Comparison of ENCODE assay signal across 8 mouse cellular contexts in genomic region chr3:89215853-89216252, GRCm38 (mm10). TPM values are rescaled to one million over a fixed set of nuclear protein-coding genes. Genes with fewer than 3 reads are reported as not detected.
DNase-seq lines count a peak whose midpoint lies in the region; ATAC-seq and TF ChIP-seq lines count a peak whose summit lies in the region.

No protein-coding gene starts in this region.

- H3K9me3 ChIP-seq in embryonic facial prominence, embryonic 12.5 days, result no peaks in the 10 kb centered on the region
- H3K9me3 ChIP-seq in limb, embryonic 13.5 days, result no peaks in the 10 kb centered on the region
- no peaks in the 10 kb centered on the region for H3K9me3 ChIP-seq in midbrain, embryonic 16.5 days (replicated peaks; ENCODE audit: control insufficient read depth, low read length, poor library complexity, severe bottlenecking)

- H3K27ac ChIP-seq in embryonic facial prominence, embryonic 12.5 days, result peak overlapping the region; percentile 97; the same call in 1 of the 2 replicates
- no peak overlapping the region; the same call in 1 of the 2 replicates for H3K27ac ChIP-seq in heart, adult 2 months
- no peak overlapping the region for H3K27ac ChIP-seq in kidney, adult 2 months (ENCODE audit: insufficient read depth, low read depth, low read length)
- H3K27ac ChIP-seq in limb, embryonic 13.5 days, result peak overlapping the region; percentile 98
- H3K27ac ChIP-seq in midbrain, embryonic 16.5 days (ENCODE audit: low read length), result peak overlapping the region; percentile 98
- no peak overlapping the region for H3K27ac ChIP-seq in spleen, adult 2 months (ENCODE audit: insufficient read depth, low read length)

- no peaks in the 10 kb centered on the region for H3K27me3 ChIP-seq in embryonic facial prominence, embryonic 12.5 days
- H3K27me3 ChIP-seq in heart, adult 2 months (ENCODE audit: control insufficient read depth, insufficient read depth, low read length), result no peaks in the 10 kb centered on the region
- no peaks in the 10 kb centered on the region for H3K27me3 ChIP-seq in kidney, adult 2 months (replicated peaks; ENCODE audit: control insufficient read depth, insufficient read depth, low read length)
- no peaks in the 10 kb centered on the region for H3K27me3 ChIP-seq in limb, embryonic 13.5 days
- no peaks in the 10 kb centered on the region for H3K27me3 ChIP-seq in midbrain, embryonic 16.5 days (ENCODE audit: control insufficient read depth, insufficient read depth, low read depth, low read length)
- H3K27me3 ChIP-seq in spleen, adult 2 months (ENCODE audit: control insufficient read depth, insufficient read depth, low read length), result no peaks in the 10 kb centered on the region

- intact Hi-C loops in heart, adult 2 months (cut with DNase I), result loop anchor here (2.0 to 10.0 kb wide), 5 partner anchors 19 to 271 kb away; partner anchors contain the start of gene Clk2

- H3K4me2 ChIP-seq in embryonic facial prominence, embryonic 12.5 days (replicated peaks), result peak overlapping the region; percentile 70
- H3K4me2 ChIP-seq in limb, embryonic 13.5 days (replicated peaks), result peak overlapping the region; percentile 83
- H3K4me2 ChIP-seq in midbrain, embryonic 16.5 days (ENCODE audit: low read length), result peak overlapping the region; percentile 69

- 0 out of 2 replicates have a peak, but pooled peaks have one; percentile 31 for ATAC-seq in embryonic facial prominence, embryonic 12.5 days (ENCODE audit: insufficient number of reproducible peaks, insufficient read depth, low FRiP score, low TSS enrichment)
- ATAC-seq in limb, embryonic 13.5 days (ENCODE audit: low FRiP score, low read depth), result no peak
- peak; percentile 52 for ATAC-seq in midbrain, embryonic 16.5 days

- no peak; the same call in 1 of the 2 replicates for TF ChIP-seq CTCF in heart, adult 2 months (IDR thresholded peaks at IDR 0.05)
- TF ChIP-seq CTCF in kidney, adult 2 months (conservative IDR thresholded peaks at IDR 0.05; ENCODE audit: insufficient read depth, insufficient read length, low read depth, low read length), result peak; percentile 92
- TF ChIP-seq CTCF in spleen, adult 2 months (IDR thresholded peaks at IDR 0.05; ENCODE audit: extremely low read depth, insufficient read depth, insufficient read length, insufficient replicate concordance), result peak; percentile 73; the same call in 1 of the 2 replicates

- H3K4me1 ChIP-seq in embryonic facial prominence, embryonic 12.5 days, result peaks cover 19% of the 10 kb centered on the region
- peaks cover 5% of the 10 kb centered on the region for H3K4me1 ChIP-seq in heart, adult 2 months (ENCODE audit: control insufficient read depth, insufficient read depth, low read length)
- H3K4me1 ChIP-seq in kidney, adult 2 months (ENCODE audit: control insufficient read depth, insufficient read depth, low read length), result no peaks in the 10 kb centered on the region; the same call in 1 of the 2 replicates
- peaks cover 34% of the 10 kb centered on the region for H3K4me1 ChIP-seq in limb, embryonic 13.5 days
- peaks cover 21% of the 10 kb centered on the region for H3K4me1 ChIP-seq in midbrain, embryonic 16.5 days (ENCODE audit: control insufficient read depth, insufficient read depth, low read length)
- peaks cover 5% of the 10 kb centered on the region; the same call in 1 of the 2 replicates for H3K4me1 ChIP-seq in spleen, adult 2 months (ENCODE audit: control insufficient read depth, insufficient read depth, insufficient read length)

- WGBS in embryonic facial prominence, embryonic 12.5 days, result 0% methylated on average over 6 of the region's 6 CpGs
- WGBS in heart, adult 2 months, result 0% methylated on average over 6 of the region's 6 CpGs
- 1% methylated on average over 6 of the region's 6 CpGs for WGBS in kidney, adult 2 months
- 0% methylated on average over 6 of the region's 6 CpGs for WGBS in limb, embryonic 13.5 days
- 0% methylated on average over 6 of the region's 6 CpGs for WGBS in midbrain, embryonic 16.5 days
- WGBS in spleen, adult 2 months, result 0% methylated on average over 6 of the region's 6 CpGs

- H3K36me3 ChIP-seq in embryonic facial prominence, embryonic 12.5 days, result 0 out of 2 replicates have a peak, but pooled peaks cover 3% of the 10 kb centered on the region
- no peaks in the 10 kb centered on the region for H3K36me3 ChIP-seq in heart, adult 2 months (ENCODE audit: control insufficient read depth, insufficient read depth, low read length)
- H3K36me3 ChIP-seq in kidney, adult 2 months (ENCODE audit: control insufficient read depth, insufficient read depth, low read length), result no peaks in the 10 kb centered on the region
- peaks cover 38% of the 10 kb centered on the region for H3K36me3 ChIP-seq in limb, embryonic 13.5 days
- H3K36me3 ChIP-seq in midbrain, embryonic 16.5 days (ENCODE audit: control insufficient read depth, insufficient read depth, low read length), result no peaks in the 10 kb centered on the region
- no peaks in the 10 kb centered on the region for H3K36me3 ChIP-seq in spleen, adult 2 months (ENCODE audit: control insufficient read depth, insufficient read depth, low read length)

- H3K9ac ChIP-seq in embryonic facial prominence, embryonic 12.5 days, result peak overlapping the region; percentile 43; the same call in 1 of the 2 replicates
- H3K9ac ChIP-seq in heart, adult 2 months (ENCODE audit: low read depth, low read length), result no peak overlapping the region
- H3K9ac ChIP-seq in limb, embryonic 13.5 days, result peak overlapping the region; percentile 86
- peak overlapping the region; percentile 90 for H3K9ac ChIP-seq in midbrain, embryonic 16.5 days (ENCODE audit: low read depth, low read length)

- TF ChIP-seq POLR2A in heart, adult 2 months (IDR thresholded peaks at IDR 0.05; ENCODE audit: insufficient read depth, low read depth, low read length), result no peak
- TF ChIP-seq POLR2A in kidney, adult 2 months (IDR thresholded peaks at IDR 0.05; ENCODE audit: low read depth, low read length), result no peak
- TF ChIP-seq POLR2A in spleen, adult 2 months (IDR thresholded peaks at IDR 0.05; ENCODE audit: low read depth, low read length), result no peak

- peak overlapping the region; percentile 82 for H3K4me3 ChIP-seq in embryonic facial prominence, embryonic 12.5 days
- H3K4me3 ChIP-seq in heart, adult 2 months, result peak overlapping the region; percentile 34; the same call in 1 of the 2 replicates
- H3K4me3 ChIP-seq in kidney, adult 2 months (ENCODE audit: insufficient read depth, low read depth, low read length), result no peak overlapping the region
- H3K4me3 ChIP-seq in limb, embryonic 13.5 days, result peak overlapping the region; percentile 84
- H3K4me3 ChIP-seq in midbrain, embryonic 16.5 days (ENCODE audit: low read depth, low read length), result peak overlapping the region; percentile 58
- no peak overlapping the region for H3K4me3 ChIP-seq in spleen, adult 2 months (ENCODE audit: extremely low read depth, insufficient read depth, insufficient read length)

- peak; percentile 84 for DNase-seq in A20 (ENCODE audit: low read depth, low spot score)
- DNase-seq in adrenal gland, postnatal 36 days, result peak; percentile 81 to 87
- peak; percentile 83 to 84 for DNase-seq in heart, adult 2 months
- DNase-seq in kidney, adult 2 months, result peak; percentile 88
- peak; percentile 76 to 80 for DNase-seq in spleen, adult 2 months (ENCODE audit: low read depth in 1 of 2, low spot score in 2 of 2)

- H3K79me2 ChIP-seq in heart, adult 2 months (replicated peaks; ENCODE audit: control insufficient read depth, insufficient read depth, low read length), result no peaks in the 10 kb centered on the region

- peak; percentile 85 for TF ChIP-seq EP300 in heart, adult 2 months (IDR thresholded peaks at IDR 0.05; ENCODE audit: insufficient read depth, low read depth, low read length)

RNA-seq across cellular contexts. Expression of gene Thbs3, which starts 0.9 kb away (rescaled TPM):
- 10 to 100 TPM in 1 of 2 experiments, 1 to 10 TPM in 1; 7.7 to 11.4 TPM for total RNA-seq in adrenal gland, postnatal 36 days (2021)
- polyA plus RNA-seq in embryonic facial prominence, embryonic 12.5 days (2016; fragmentation: Nextera tagmentation; extraction: Ambion mirVana), result 42.6 and 46.2 TPM in 2 replicates
- total RNA-seq in heart, adult 2 months (2021), result 1 to 10 TPM; 3.4 to 5.1 TPM
- 15.8 and 24.3 TPM in 2 replicates for polyA plus RNA-seq in heart, adult 2 months (2012; rRNA removed)
- 5.0 and 7.9 TPM in 2 replicates for polyA plus RNA-seq in kidney, adult 2 months (2012; rRNA removed)
- polyA plus RNA-seq in limb, embryonic 13.5 days (2015; fragmentation: Nextera tagmentation; extraction: Ambion mirVana), result 63.7 and 69.8 TPM in 2 replicates
- 52.2 and 53.6 TPM in 2 replicates for polyA plus RNA-seq in midbrain, embryonic 16.5 days (2015; fragmentation: Nextera tagmentation; extraction: Ambion mirVana)
- polyA plus RNA-seq in spleen, adult 2 months (2012; rRNA removed), result 2.9 and 3.4 TPM in 2 replicates

RNA-seq across cellular contexts. Expression of gene Mtx1, which starts 11.0 kb away (rescaled TPM):
- total RNA-seq in adrenal gland, postnatal 36 days (2021), result 100 to 1,000 TPM; 136 to 165 TPM
- polyA plus RNA-seq in embryonic facial prominence, embryonic 12.5 days (2016; fragmentation: Nextera tagmentation; extraction: Ambion mirVana), result 208 and 211 TPM in 2 replicates
- 10 to 100 TPM; 59.8 to 61.8 TPM for total RNA-seq in heart, adult 2 months (2021)
- polyA plus RNA-seq in heart, adult 2 months (2012; rRNA removed), result 96.2 and 111 TPM in 2 replicates
- polyA plus RNA-seq in kidney, adult 2 months (2012; rRNA removed), result 257 and 283 TPM in 2 replicates
- 202 and 205 TPM in 2 replicates for polyA plus RNA-seq in limb, embryonic 13.5 days (2015; fragmentation: Nextera tagmentation; extraction: Ambion mirVana)
- polyA plus RNA-seq in midbrain, embryonic 16.5 days (2015; fragmentation: Nextera tagmentation; extraction: Ambion mirVana), result 145 and 150 TPM in 2 replicates
- 99.4 and 124 TPM in 2 replicates for polyA plus RNA-seq in spleen, adult 2 months (2012; rRNA removed)

RNA-seq across cellular contexts. Expression of gene Muc1, which starts 13.0 kb away (rescaled TPM):
- total RNA-seq in adrenal gland, postnatal 36 days (2021), result under 1 TPM in 1 of 2 experiments, not detected in 1; 0.56 TPM
- 0.78 and 1.6 TPM in 2 replicates for polyA plus RNA-seq in embryonic facial prominence, embryonic 12.5 days (2016; fragmentation: Nextera tagmentation; extraction: Ambion mirVana)
- total RNA-seq in heart, adult 2 months (2021), result under 1 TPM; 0.39 to 0.47 TPM
- polyA plus RNA-seq in heart, adult 2 months (2012; rRNA removed), result 0.67 and 6.2 TPM in 2 replicates
- 45.9 and 53.8 TPM in 2 replicates for polyA plus RNA-seq in kidney, adult 2 months (2012; rRNA removed)
- polyA plus RNA-seq in limb, embryonic 13.5 days (2015; fragmentation: Nextera tagmentation; extraction: Ambion mirVana), result 0.64 and 1.1 TPM in 2 replicates
- 0.57 and 1.5 TPM in 2 replicates for polyA plus RNA-seq in midbrain, embryonic 16.5 days (2015; fragmentation: Nextera tagmentation; extraction: Ambion mirVana)
- 17.4 and 26.1 TPM in 2 replicates for polyA plus RNA-seq in spleen, adult 2 months (2012; rRNA removed)

RNA-seq across cellular contexts. Expression of gene Gba, which starts 13.1 kb away (rescaled TPM):
- total RNA-seq in adrenal gland, postnatal 36 days (2021), result 10 to 100 TPM; 64.2 to 70.6 TPM
- 33.2 and 34.9 TPM in 2 replicates for polyA plus RNA-seq in embryonic facial prominence, embryonic 12.5 days (2016; fragmentation: Nextera tagmentation; extraction: Ambion mirVana)
- 10 to 100 TPM; 19.9 to 20.4 TPM for total RNA-seq in heart, adult 2 months (2021)
- 26.3 and 39.2 TPM in 2 replicates for polyA plus RNA-seq in heart, adult 2 months (2012; rRNA removed)
- 61.6 and 65.3 TPM in 2 replicates for polyA plus RNA-seq in kidney, adult 2 months (2012; rRNA removed)
- polyA plus RNA-seq in limb, embryonic 13.5 days (2015; fragmentation: Nextera tagmentation; extraction: Ambion mirVana), result 35.6 and 40.2 TPM in 2 replicates
- 46.4 and 49.0 TPM in 2 replicates for polyA plus RNA-seq in midbrain, embryonic 16.5 days (2015; fragmentation: Nextera tagmentation; extraction: Ambion mirVana)
- polyA plus RNA-seq in spleen, adult 2 months (2012; rRNA removed), result 59.6 and 66.6 TPM in 2 replicates

RNA-seq across cellular contexts. Expression of gene Krtcap2, which starts 29.9 kb away (rescaled TPM):
- 100 to 1,000 TPM; 114 to 139 TPM for total RNA-seq in adrenal gland, postnatal 36 days (2021)
- 297 and 306 TPM in 2 replicates for polyA plus RNA-seq in embryonic facial prominence, embryonic 12.5 days (2016; fragmentation: Nextera tagmentation; extraction: Ambion mirVana)
- 10 to 100 TPM; 80.7 to 95.7 TPM for total RNA-seq in heart, adult 2 months (2021)
- 84.3 and 116 TPM in 2 replicates for polyA plus RNA-seq in heart, adult 2 months (2012; rRNA removed)
- polyA plus RNA-seq in kidney, adult 2 months (2012; rRNA removed), result 142 and 173 TPM in 2 replicates
- 332 and 333 TPM in 2 replicates for polyA plus RNA-seq in limb, embryonic 13.5 days (2015; fragmentation: Nextera tagmentation; extraction: Ambion mirVana)
- polyA plus RNA-seq in midbrain, embryonic 16.5 days (2015; fragmentation: Nextera tagmentation; extraction: Ambion mirVana), result 195 TPM in 2 replicates
- 93.5 and 129 TPM in 2 replicates for polyA plus RNA-seq in spleen, adult 2 months (2012; rRNA removed)

Comparison
In these comparisons a context has a peak if more than half of its experiments do, and no peak if none do; other contexts are left out.
1. H3K27ac ChIP-seq: peak in embryonic facial prominence, embryonic 12.5 days (single experiment), limb, embryonic 13.5 days (single experiment) and midbrain, embryonic 16.5 days (single experiment); none in heart, adult 2 months (single experiment), kidney, adult 2 months (single experiment) and spleen, adult 2 months (single experiment).
2. H3K4me3 ChIP-seq: peak in embryonic facial prominence, embryonic 12.5 days (single experiment), heart, adult 2 months (single experiment), limb, embryonic 13.5 days (single experiment) and midbrain, embryonic 16.5 days (single experiment); none in kidney, adult 2 months (single experiment) and spleen, adult 2 months (single experiment).
3. Peak in every context shown above with its lines, with median percentiles within 50 percentile points of each other: DNase-seq and H3K4me2 ChIP-seq.